Mouse (Mus musculus): ENCODE measurements around the gene Fndc11.
"Not testable (repeated sequence)": the region's sequence is repeated elsewhere in the genome, so short reads cannot be mapped to it uniquely, and the experiment has no call there.

GRCm38 (mm10) chr2:181191385-181191784 is 28.4 kb upstream of the Fndc11 start:
- TF ChIP-seq CTCF (conservative IDR thresholded peaks at IDR 0.05; ENCODE audit: low read length); POU5F1 (IDR thresholded peaks at IDR 0.05; ENCODE audit: borderline replicate concordance, low read length); NANOG (IDR thresholded peaks at IDR 0.05; ENCODE audit: borderline replicate concordance, low read length): not testable (repeated sequence)
